22 mouse cellular contexts compared by ENCODE assay signal in the genomic region with DNA sequence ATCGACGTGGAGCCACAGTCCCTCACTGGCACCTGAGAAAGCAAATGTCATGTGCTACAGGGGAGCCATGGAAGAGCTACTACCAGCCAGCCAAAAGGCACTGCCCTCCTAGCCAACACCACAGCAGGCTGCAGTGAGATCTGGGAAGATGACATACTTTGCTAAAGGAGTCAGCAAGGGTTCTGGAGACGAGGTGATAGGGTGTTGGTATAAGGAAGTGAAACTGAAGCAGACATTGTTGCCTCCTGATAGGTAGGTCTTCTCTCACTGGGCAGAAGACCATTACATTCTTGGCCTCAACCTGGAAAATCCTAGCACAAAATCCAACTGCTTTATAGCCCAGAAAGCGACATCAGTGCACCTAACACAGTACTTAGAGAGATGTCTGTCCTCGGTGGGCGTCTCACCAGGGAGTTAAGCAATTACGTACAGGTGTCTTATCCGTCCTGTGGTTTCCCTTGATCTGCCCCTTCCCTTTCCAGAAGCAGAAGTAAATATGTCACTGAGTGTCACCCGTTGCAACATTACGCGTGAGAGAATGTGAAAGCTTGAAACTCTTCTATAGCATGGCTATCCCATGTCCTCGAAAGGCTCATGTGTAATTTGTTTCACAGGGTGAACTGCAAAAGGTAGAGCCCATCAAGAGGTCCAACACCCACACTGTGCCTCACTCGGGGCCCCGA. TPM values are rescaled to one million over a fixed set of nuclear protein-coding genes. Genes with fewer than 3 reads are reported as not detected.
DNase-seq lines count a peak whose midpoint lies in the region; ATAC-seq lines count a peak whose summit lies in the region.
"Had no signal": no experiment of that assay in that cellular context is flagged by ENCODE, and none has a peak within 500 bp of the region (broad histone marks: within the 10 kb centered on the region; RNA-seq: fewer than 3 reads in every experiment).

No protein-coding gene starts in this region.

- no peak overlapping the region for H3K4me2 ChIP-seq in liver, embryonic 16.5 days (ENCODE audit: low read depth, low read length)
- H3K4me2 ChIP-seq in neural tube, embryonic 15.5 days, result no peak overlapping the region
- H3K4me2 ChIP-seq: forebrain, embryonic 13.5 days; kidney, embryonic 15.5 days; limb, embryonic 12.5 days; neural tube, embryonic 12.5 days had no signal

- 32% methylated on average over 14 of the region's 14 CpGs for WGBS in liver, embryonic 16.5 days (ENCODE audit: insufficient replicate concordance)
- WGBS in neural tube, embryonic 15.5 days, result 89% methylated on average over 14 of the region's 14 CpGs

- DNase-seq in liver, result no peak
- peak; percentile 72 for DNase-seq in MEL-GATA-1-ER (ENCODE audit: extremely low read depth, low read depth)
- DNase-seq in splenic B cell, adult 2 months (ENCODE audit: low read depth, low spot score), result peak; percentile 76
- no peak for DNase-seq in retina, postnatal 1 day
- DNase-seq: adrenal gland, postnatal 10 days; cerebellum, adult 2 months; heart, adult 18-20 months; heart, postnatal 36 days; lung, adult 18-20 months; lung, postnatal 14 days; thymus, postnatal 14 days had no signal

- no peaks in the 10 kb centered on the region for H3K36me3 ChIP-seq in liver, embryonic 16.5 days (ENCODE audit: control insufficient read depth, insufficient read depth)
- H3K36me3 ChIP-seq in megakaryocyte, embryonic 14.5 days (replicated peaks; ENCODE audit: low read length), result no peaks in the 10 kb centered on the region
- H3K36me3 ChIP-seq in splenic B cell, adult 2 months (ENCODE audit: control insufficient read depth, insufficient read depth, low read length, poor library complexity, severe bottlenecking), result no peaks in the 10 kb centered on the region
- no peaks in the 10 kb centered on the region for H3K36me3 ChIP-seq in neural tube, embryonic 15.5 days
- H3K36me3 ChIP-seq: kidney, embryonic 15.5 days; limb, embryonic 12.5 days; midbrain, embryonic 10.5 days; neural tube, embryonic 12.5 days had no signal

- H3K9me3 ChIP-seq in liver, embryonic 16.5 days (replicated peaks; ENCODE audit: control insufficient read depth, low read length), result no peaks in the 10 kb centered on the region
- no peaks in the 10 kb centered on the region for H3K9me3 ChIP-seq in megakaryocyte, embryonic 14.5 days
- H3K9me3 ChIP-seq in neural tube, embryonic 15.5 days (replicated peaks), result no peaks in the 10 kb centered on the region
- H3K9me3 ChIP-seq: forebrain, embryonic 13.5 days; kidney, embryonic 15.5 days; limb, embryonic 12.5 days; midbrain, embryonic 10.5 days; neural tube, embryonic 12.5 days had no signal

- H3K27ac ChIP-seq in liver, embryonic 16.5 days (ENCODE audit: low read length), result peak overlapping the region; percentile 18; the same call in 1 of the 2 replicates
- H3K27ac ChIP-seq in neural tube, embryonic 15.5 days (replicated peaks), result no peak overlapping the region
- H3K27ac ChIP-seq: forebrain, embryonic 13.5 days; kidney, embryonic 15.5 days; limb, embryonic 12.5 days; midbrain, embryonic 10.5 days; neural tube, embryonic 12.5 days had no signal

- ATAC-seq in liver, embryonic 16.5 days (ENCODE audit: low read depth), result no peak
- ATAC-seq in neural tube, embryonic 15.5 days (ENCODE audit: low FRiP score), result no peak
- ATAC-seq: forebrain, embryonic 13.5 days; hindbrain, embryonic 16.5 days; intestine, postnatal 0 days; Patski had no signal

- H3K9ac ChIP-seq in liver, embryonic 16.5 days (ENCODE audit: low read depth, low read length), result no peak overlapping the region
- no peak overlapping the region for H3K9ac ChIP-seq in neural tube, embryonic 15.5 days (replicated peaks)
- H3K9ac ChIP-seq: forebrain, embryonic 13.5 days; kidney, embryonic 15.5 days; limb, embryonic 12.5 days; neural tube, embryonic 12.5 days had no signal

- H3K4me3 ChIP-seq in liver, embryonic 16.5 days (ENCODE audit: low read depth, low read length), result no peak overlapping the region
- peak overlapping the region; percentile 1 for H3K4me3 ChIP-seq in megakaryocyte, embryonic 14.5 days (replicated peaks)
- no peak overlapping the region for H3K4me3 ChIP-seq in neural tube, embryonic 15.5 days (replicated peaks)
- H3K4me3 ChIP-seq: forebrain, embryonic 13.5 days; kidney, embryonic 15.5 days; limb, embryonic 12.5 days; midbrain, embryonic 10.5 days; neural tube, embryonic 12.5 days had no signal

- H3K4me1 ChIP-seq in liver, embryonic 16.5 days (ENCODE audit: control insufficient read depth, low read depth, low read length), result peaks cover 9% of the 10 kb centered on the region
- H3K4me1 ChIP-seq in megakaryocyte, embryonic 14.5 days, result peaks cover 47% of the 10 kb centered on the region
- no peaks in the 10 kb centered on the region for H3K4me1 ChIP-seq in neural tube, embryonic 15.5 days
- H3K4me1 ChIP-seq: forebrain, embryonic 13.5 days; midbrain, embryonic 10.5 days; neural tube, embryonic 12.5 days had no signal

- H3K27me3 ChIP-seq in liver, embryonic 16.5 days (ENCODE audit: control insufficient read depth, insufficient read depth, low read depth, low read length), result no peaks in the 10 kb centered on the region
- H3K27me3 ChIP-seq in megakaryocyte, embryonic 14.5 days (replicated peaks), result peaks cover 37% of the 10 kb centered on the region
- no peaks in the 10 kb centered on the region for H3K27me3 ChIP-seq in splenic B cell, adult 2 months (ENCODE audit: control insufficient read depth, insufficient read depth, low read length, poor library complexity, severe bottlenecking)
- H3K27me3 ChIP-seq in neural tube, embryonic 15.5 days (replicated peaks), result no peaks in the 10 kb centered on the region
- H3K27me3 ChIP-seq: forebrain, embryonic 13.5 days; limb, embryonic 12.5 days; neural tube, embryonic 12.5 days; Patski had no signal

RNA-seq across cellular contexts. Expression of gene Hdc, which starts 17.0 kb away (rescaled TPM):
- 7.0 and 7.6 TPM in 2 replicates for polyA plus RNA-seq in liver, embryonic 16.5 days (2015; fragmentation: Nextera tagmentation; extraction: Ambion mirVana)
- polyA plus RNA-seq in megakaryocyte, embryonic 14.5 days (2012; ENCODE audit: insufficient read depth, low replicate concordance), result 2.1 and 8.8 TPM in 2 replicates
- polyA plus RNA-seq in neural tube, embryonic 15.5 days (2015; fragmentation: Nextera tagmentation; extraction: Ambion mirVana), result 1.3 and 2.1 TPM in 2 replicates

RNA-seq across cellular contexts. Expression of gene Slc27a2, which starts 49.9 kb away (rescaled TPM):
- polyA plus RNA-seq in liver, embryonic 16.5 days (2015; fragmentation: Nextera tagmentation; extraction: Ambion mirVana), result 145 and 150 TPM in 2 replicates
- not detected in 2 replicates for polyA plus RNA-seq in megakaryocyte, embryonic 14.5 days (2012; ENCODE audit: insufficient read depth, low replicate concordance)
- polyA plus RNA-seq in neural tube, embryonic 15.5 days (2015; fragmentation: Nextera tagmentation; extraction: Ambion mirVana), result 10.7 and 11.3 TPM in 2 replicates
- polyA plus RNA-seq: Patski had no signal

Comparison
In these comparisons a context has a peak if more than half of its experiments do, and no peak if none do; other contexts are left out.
1. DNase-seq: peak in MEL-GATA-1-ER (single experiment) and splenic B cell, adult 2 months (single experiment); none in liver (single experiment) and retina, postnatal 1 day (single experiment).
2. RNA of gene Slc27a2, which starts 49.9 kb away (polyA plus RNA-seq): 145 to 150 TPM in liver, embryonic 16.5 days; 10.7 to 11.3 TPM in neural tube, embryonic 15.5 days and not detected in megakaryocyte, embryonic 14.5 days; every median in the first group is over 10 times any median in the second.